Mouse (Mus musculus) C2C12 (cell line): ENCODE data around the gene Otub1.

Experiments used
- CTCF ChIP-seq: IDR thresholded peaks from one replicate; pipeline ENCODE4 v1.5.1; 2011; ENCODE audit not compliant: control insufficient read depth, insufficient read depth, insufficient read length
- MAX ChIP-seq: IDR thresholded peaks from one replicate; pipeline ENCODE4 v1.6.1; 2011; ENCODE audit warnings: mild to moderate bottlenecking, control low read depth
- MYOD1 ChIP-seq: IDR thresholded peaks from one replicate; pipeline ENCODE4 v1.6.1; 2011; ENCODE audit warnings: low read depth; ENCODE audit not compliant: control insufficient read depth, insufficient read length
- MYOG ChIP-seq: IDR thresholded peaks from one replicate; pipeline ENCODE4 v1.6.1; 2011; ENCODE audit not compliant: control insufficient read depth, insufficient read length; ENCODE audit errors: extremely low read depth
- USF1 ChIP-seq: IDR thresholded peaks from one replicate; pipeline ENCODE4 v1.6.1; 2011; ENCODE audit warnings: low read depth, mild to moderate bottlenecking, control low read depth, moderate library complexity

DNA sequence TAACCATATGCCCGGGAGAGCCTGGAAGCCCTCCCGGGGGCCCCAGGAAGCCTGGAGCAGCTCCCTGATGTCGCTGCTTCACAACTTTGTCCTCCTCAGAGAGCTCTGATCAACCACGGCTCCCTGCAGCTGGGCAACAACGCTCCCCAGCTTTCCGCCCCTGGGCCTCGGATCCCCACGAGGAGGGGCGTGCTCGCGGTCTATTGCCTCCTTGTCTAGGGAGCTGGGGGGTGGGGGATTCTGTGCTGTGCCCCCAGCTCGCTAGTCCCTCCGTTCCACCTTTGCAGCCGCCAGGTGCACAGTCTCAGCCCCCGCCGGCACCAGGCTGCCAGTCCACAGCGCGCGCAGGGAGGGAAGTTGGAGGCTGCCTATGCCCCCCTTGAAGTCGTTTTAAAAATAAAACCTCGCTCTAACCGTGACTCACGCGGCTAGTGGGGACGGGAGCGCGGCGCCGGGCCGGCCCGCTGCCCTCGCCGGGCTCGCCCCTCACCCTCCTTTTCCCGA lies 41.2 kb downstream of the Otub1 start:
- TF ChIP-seq CTCF (no peak), USF1 (no peak), MAX (no peak), MYOD1 (no peak), MYOG (no peak)
